Mouse (Mus musculus) inflammation-experienced regulatory T-cells, adult 16 weeks (primary cell): ENCODE data around the gene Nipsnap3a. TPM values are rescaled to one million over a fixed set of nuclear protein-coding genes. Genes with fewer than 3 reads are reported as not detected.

Experiments
- polyA plus RNA-seq: library from polyadenylated mRNA; unstranded; fragments of 100-300 nt; shearing (Covaris generic); gene quantifications from one replicate; pipeline ENCODE4 v1.2.1, GENCODE M21; 2017

Nipsnap3a gene
- polyA plus RNA-seq, result not detected

DNA sequence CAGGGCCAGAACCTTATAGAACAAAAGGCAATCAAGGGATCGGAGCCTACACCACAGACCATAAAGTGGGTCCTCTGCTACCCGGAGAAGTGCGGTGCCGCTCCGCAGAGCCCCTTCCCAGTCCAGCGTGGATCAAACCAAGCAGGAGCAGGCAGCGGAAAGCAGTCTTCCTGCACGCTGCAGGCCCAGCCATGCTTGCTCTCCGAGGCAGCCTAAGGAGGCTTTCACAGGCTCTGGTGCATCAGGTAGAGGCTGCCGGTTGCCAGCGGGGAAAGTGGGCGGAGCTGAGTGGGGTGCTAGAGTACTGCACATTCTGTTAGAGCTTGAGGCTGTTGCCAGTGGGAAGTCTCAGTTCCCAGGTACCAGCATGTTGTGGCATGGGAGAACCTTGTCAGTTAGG is at the start of gene Nipsnap3a:
Gene Nipsnap3a (plus strand): TSS at position 25 of the 400 bp plus-strand sequence.

DNA sequence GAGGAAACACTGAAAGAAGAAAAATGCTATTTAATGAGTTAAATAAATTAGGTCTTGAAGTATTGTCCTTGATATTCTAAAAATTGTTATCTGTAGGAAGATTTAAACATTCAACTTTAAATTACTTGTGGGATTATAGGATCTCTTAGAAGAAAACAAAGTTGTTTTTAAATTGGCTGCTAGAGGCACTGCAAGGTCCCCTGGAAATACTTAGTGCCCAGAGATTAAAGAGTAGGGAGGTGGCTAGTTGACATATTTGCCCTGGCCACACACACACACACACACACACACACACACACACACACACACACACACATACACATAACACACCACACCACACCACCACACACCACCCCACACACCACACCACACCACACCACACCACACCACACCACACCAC is 24.8 kb upstream of the Nipsnap3a start, which contains the start of gene Olfr270:
Gene Olfr270 (plus strand): TSS at position 301 of the 400 bp plus-strand sequence.

DNA sequence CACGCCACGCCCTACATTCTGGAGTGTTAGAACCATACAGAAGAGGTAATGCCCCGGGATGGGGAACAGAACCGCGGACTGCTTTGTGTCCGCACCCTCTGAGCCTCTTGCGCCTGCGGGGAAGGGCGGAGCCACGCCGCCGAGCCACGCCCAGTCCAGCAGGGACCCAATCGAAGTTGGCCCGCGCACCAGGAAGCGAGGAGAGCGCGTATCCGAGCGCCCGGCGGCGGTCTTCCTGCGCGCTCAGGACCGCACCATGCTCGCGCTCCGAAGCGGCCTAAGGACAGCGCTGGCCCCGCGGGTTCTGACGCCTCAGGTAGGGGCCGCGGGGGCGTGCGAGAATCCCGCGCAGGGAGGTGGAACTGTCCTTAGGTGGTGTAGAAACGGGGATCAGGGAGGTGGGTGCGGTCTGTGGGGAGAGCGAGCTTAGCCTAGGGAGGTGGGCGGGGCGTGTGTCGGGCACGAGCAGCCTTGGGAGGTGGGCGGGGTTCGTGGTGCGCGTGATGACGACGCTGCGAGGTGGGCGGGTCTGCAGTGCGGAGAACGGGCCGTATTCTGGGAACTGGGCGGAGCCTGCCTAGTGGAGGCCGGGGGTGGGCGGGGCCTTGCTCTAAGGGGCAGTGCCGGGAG is 22.8 kb downstream of the Nipsnap3a start, which contains the start of gene Nipsnap3b:
Gene Nipsnap3b (plus strand): TSS at position 149 of the 630 bp plus-strand sequence.

Other genes with a start within 250 kb of the Nipsnap3a start
- not detected for gene Olfr275, start 174.7 kb upstream of the Nipsnap3a start, polyA plus RNA-seq
- gene Olfr273, start 130.0 kb upstream of the Nipsnap3a start, polyA plus RNA-seq, result not detected
- gene Olfr272, start 70.1 kb upstream of the Nipsnap3a start, polyA plus RNA-seq, result not detected
- gene Olfr270, start 24.7 kb upstream of the Nipsnap3a start, polyA plus RNA-seq, result not detected
- 81.2 TPM for gene Nipsnap3b, start 22.6 kb downstream of the Nipsnap3a start, polyA plus RNA-seq
- 7.0 TPM for gene Abca1, start 170.6 kb downstream of the Nipsnap3a start, polyA plus RNA-seq